ENCODE assay signal across 8 mouse cellular contexts in the genomic region with DNA sequence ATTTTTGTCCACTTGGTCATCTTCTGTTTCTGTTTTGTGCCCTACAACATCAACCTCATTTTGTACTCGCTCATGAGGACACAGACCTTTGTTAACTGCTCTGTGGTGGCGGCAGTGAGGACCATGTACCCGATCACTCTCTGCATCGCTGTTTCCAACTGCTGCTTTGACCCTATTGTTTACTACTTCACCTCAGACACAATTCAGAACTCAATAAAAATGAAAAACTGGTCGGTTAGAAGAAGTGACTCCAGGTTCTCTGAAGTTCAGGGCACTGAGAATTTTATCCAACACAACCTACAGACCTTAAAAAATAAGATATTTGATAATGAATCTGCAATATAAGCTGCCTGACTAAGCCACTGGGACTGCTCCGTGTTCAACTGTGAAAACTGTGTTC. TPM values are rescaled to one million over a fixed set of nuclear protein-coding genes. Genes with fewer than 3 reads are reported as not detected.
DNase-seq lines count a peak whose midpoint lies in the region; ATAC-seq and TF ChIP-seq lines count a peak whose summit lies in the region.

No protein-coding gene starts in this region.

- H3K9me3 ChIP-seq in lung, embryonic 15.5 days: no peaks in the 10 kb centered on the region
- H3K9me3 ChIP-seq in forebrain, embryonic 11.5 days (ENCODE audit: control insufficient read depth, low read length): no peaks in the 10 kb centered on the region
- H3K9me3 ChIP-seq in intestine, embryonic 15.5 days: no peaks in the 10 kb centered on the region

- H3K27ac ChIP-seq in lung, embryonic 15.5 days: peak overlapping the region; percentile 93
- peak overlapping the region; percentile 94 for H3K27ac ChIP-seq in forebrain, embryonic 11.5 days (ENCODE audit: low read depth, low read length)
- peak overlapping the region; percentile 95 for H3K27ac ChIP-seq in intestine, embryonic 15.5 days
- H3K27ac ChIP-seq in macrophage: peak overlapping the region; percentile 86
- H3K27ac ChIP-seq in thymus, adult 2 months (ENCODE audit: control insufficient read depth, insufficient read depth, low read length): peak overlapping the region; percentile 88

- peak overlapping the region; percentile 58 for H3K9ac ChIP-seq in lung, embryonic 15.5 days
- peak overlapping the region; percentile 78 for H3K9ac ChIP-seq in forebrain, embryonic 11.5 days (ENCODE audit: low read length)
- H3K9ac ChIP-seq in intestine, embryonic 15.5 days: peak overlapping the region; percentile 61

- H3K4me1 ChIP-seq in lung, embryonic 15.5 days: peaks cover 11% of the 10 kb centered on the region
- peaks cover 1% of the 10 kb centered on the region; the same call in 1 of the 2 replicates for H3K4me1 ChIP-seq in forebrain, embryonic 11.5 days (replicated peaks; ENCODE audit: control insufficient read depth, insufficient read depth, low read length)
- H3K4me1 ChIP-seq in intestine, embryonic 15.5 days (replicated peaks): peaks cover 5% of the 10 kb centered on the region
- peaks cover 6% of the 10 kb centered on the region; the same call in 1 of the 2 replicates for H3K4me1 ChIP-seq in thymus, adult 2 months (replicated peaks; ENCODE audit: control insufficient read depth, insufficient read depth, low read length)

- no peaks in the 10 kb centered on the region for H3K27me3 ChIP-seq in lung, embryonic 15.5 days
- no peaks in the 10 kb centered on the region for H3K27me3 ChIP-seq in forebrain, embryonic 11.5 days (ENCODE audit: control insufficient read depth, insufficient read depth, low read length)
- H3K27me3 ChIP-seq in intestine, embryonic 15.5 days (replicated peaks): no peaks in the 10 kb centered on the region
- no peaks in the 10 kb centered on the region for H3K27me3 ChIP-seq in thymus, adult 2 months (ENCODE audit: control insufficient read depth, insufficient read depth, low read length)

- H3K4me3 ChIP-seq in lung, embryonic 15.5 days: peak overlapping the region; percentile 54
- H3K4me3 ChIP-seq in forebrain, embryonic 11.5 days (ENCODE audit: low read depth, low read length): peak overlapping the region; percentile 58
- H3K4me3 ChIP-seq in intestine, embryonic 15.5 days (replicated peaks): peak overlapping the region; percentile 51
- peak overlapping the region; percentile 75 for H3K4me3 ChIP-seq in macrophage (ENCODE audit: inconsistent target)
- peak overlapping the region; percentile 33 for H3K4me3 ChIP-seq in thymus, adult 2 months (ENCODE audit: control insufficient read depth, insufficient read depth, low read length)

- 0% methylated on average over 6 of the region's 6 CpGs for WGBS in lung, embryonic 15.5 days
- under 1% methylated on average over 6 of the region's 6 CpGs for WGBS in forebrain, embryonic 11.5 days
- WGBS in intestine, embryonic 15.5 days: 0% methylated on average over 6 of the region's 6 CpGs
- 0% methylated on average over 6 of the region's 6 CpGs for WGBS in macrophage (ENCODE audit: missing documents)
- under 1% methylated on average over 6 of the region's 6 CpGs for WGBS in thymus, adult 2 months

- TF ChIP-seq CTCF in thymus, adult 2 months (IDR thresholded peaks at IDR 0.05; ENCODE audit: borderline replicate concordance, control insufficient read depth, extremely low read depth, insufficient read depth, low read length, poor library complexity): no peak

- no peak for TF ChIP-seq POLR2A in thymus, adult 2 months (IDR thresholded peaks at IDR 0.05; ENCODE audit: control insufficient read depth, extremely low read depth, insufficient read depth, low read length, poor library complexity)

- no peak for ATAC-seq in lung, embryonic 15.5 days (ENCODE audit: borderline replicate concordance, extremely low read depth, low FRiP score, low TSS enrichment)
- peak; percentile 72; the same call in 1 of the 2 replicates for ATAC-seq in forebrain, embryonic 11.5 days (replicated peaks; ENCODE audit: low FRiP score)
- ATAC-seq in intestine, embryonic 15.5 days: peak; percentile 44; the same call in 1 of the 2 replicates

- DNase-seq in lung, postnatal 10 days: no peak
- DNase-seq in forebrain, embryonic 11.5 days (ENCODE audit: low spot score): peak; percentile 57
- peak; percentile 37 for DNase-seq in thymus, adult 2 months
- DNase-seq in layer of hippocampus, postnatal 36 days: no peak
- no peak for DNase-seq in spleen, postnatal 10 days (ENCODE audit: low spot score in 2 of 2)

- H3K4me2 ChIP-seq in lung, embryonic 15.5 days: peak overlapping the region; percentile 57
- H3K4me2 ChIP-seq in forebrain, embryonic 11.5 days (ENCODE audit: low read depth, low read length, severe bottlenecking): peak overlapping the region; percentile 62
- peak overlapping the region; percentile 47 for H3K4me2 ChIP-seq in intestine, embryonic 15.5 days (replicated peaks)

- peaks cover 74% of the 10 kb centered on the region for H3K79me2 ChIP-seq in macrophage (ENCODE audit: inconsistent target)

- 0 out of 2 replicates have a peak, but pooled peaks cover 6% of the 10 kb centered on the region for H3K36me3 ChIP-seq in lung, embryonic 15.5 days
- H3K36me3 ChIP-seq in forebrain, embryonic 11.5 days (ENCODE audit: control insufficient read depth, insufficient read depth, low read length): no peaks in the 10 kb centered on the region
- H3K36me3 ChIP-seq in intestine, embryonic 15.5 days: no peaks in the 10 kb centered on the region
- peaks cover 6% of the 10 kb centered on the region; the same call in 1 of the 2 replicates for H3K36me3 ChIP-seq in macrophage (ENCODE audit: inconsistent target)
- H3K36me3 ChIP-seq in thymus, adult 2 months (ENCODE audit: control insufficient read depth, insufficient read depth, low read length): peaks cover 11% of the 10 kb centered on the region; the same call in 1 of the 2 replicates

RNA-seq across cellular contexts. Expression of a gene that starts 1.6 kb away (rescaled TPM):
- polyA plus RNA-seq in lung, embryonic 15.5 days (2015; fragmentation: Nextera tagmentation; extraction: Ambion mirVana): 14.4 TPM in 2 replicates
- 14.2 and 16.5 TPM in 2 replicates for polyA plus RNA-seq in forebrain, embryonic 11.5 days (2014; fragmentation: Nextera tagmentation; extraction: Ambion mirVana)
- 12.3 and 15.5 TPM in 2 replicates for polyA plus RNA-seq in intestine, embryonic 15.5 days (2015; fragmentation: Nextera tagmentation; extraction: Ambion mirVana)
- 100 to 1,000 TPM in 1 of 26 experiments, 10 to 100 TPM in 17, 1 to 10 TPM in 8; 2.1 to 123 (median 25.2) TPM for total RNA-seq in macrophage (2018; cell fraction: chromatin; rRNA removed)
- 10 to 100 TPM in 13 of 26 experiments, 1 to 10 TPM in 12, under 1 TPM in 1; 0.91 to 37.2 (median 9.2) TPM for total RNA-seq in macrophage (2018; cell fraction: cytosol; rRNA removed)
- total RNA-seq in macrophage (2018; cell fraction: nucleus; rRNA removed): 100 to 1,000 TPM in 6 of 26 experiments, 10 to 100 TPM in 14, 1 to 10 TPM in 6; 2.7 to 224 (median 41.1) TPM
- 25.3 to 29.9 TPM (median 28.8 TPM) in 3 replicates for polyA plus RNA-seq in macrophage (2018)
- 18.4 and 22.3 TPM in 2 replicates for polyA plus RNA-seq in thymus, adult 2 months (2012; rRNA removed)
- 1 to 10 TPM; 1.6 to 1.8 TPM for total RNA-seq in layer of hippocampus, postnatal 36 days (2021)

Comparison
In these comparisons a context has a peak if more than half of its experiments do, and no peak if none do; other contexts are left out.
1. DNase-seq: peak in forebrain, embryonic 11.5 days (single experiment) and thymus, adult 2 months (single experiment); none in lung, postnatal 10 days (single experiment), layer of hippocampus, postnatal 36 days (0 of 2) and spleen, postnatal 10 days (0 of 2).
2. Peak in every context shown above with its lines, with median percentiles within 50 percentile points of each other: H3K27ac ChIP-seq, H3K4me2 ChIP-seq, H3K4me3 ChIP-seq and H3K9ac ChIP-seq.